In the genomic region with DNA sequence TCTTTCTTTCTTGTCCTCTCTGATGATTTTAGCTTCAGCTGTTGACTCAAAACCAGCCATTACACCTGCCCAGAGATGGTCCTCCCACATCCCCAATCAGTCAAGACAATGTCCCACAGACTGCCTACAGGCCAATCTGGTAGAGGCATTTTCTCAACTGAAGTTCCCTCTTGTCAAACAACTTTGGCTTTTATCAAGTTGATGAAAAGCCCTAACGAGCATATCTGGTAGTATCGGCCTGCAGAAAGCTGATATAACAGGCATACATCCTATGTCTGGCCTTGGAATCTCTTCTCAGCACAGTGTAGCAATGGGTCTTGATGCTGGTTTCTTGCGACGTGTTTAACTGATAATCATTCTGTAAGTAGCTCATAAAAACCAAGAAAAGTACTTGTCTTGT, we compare ENCODE assay signal across 19 mouse cellular contexts. TPM values are rescaled to one million over a fixed set of nuclear protein-coding genes. Genes with fewer than 3 reads are reported as not detected.
DNase-seq lines count a peak whose midpoint lies in the region; ATAC-seq and TF ChIP-seq lines count a peak whose summit lies in the region.
"Had no signal": no experiment of that assay in that cellular context is flagged by ENCODE, and none has a peak within 500 bp of the region (broad histone marks: within the 10 kb centered on the region; RNA-seq: fewer than 3 reads in every experiment).

No protein-coding gene starts in this region.

- TF ChIP-seq CTCF in G1E (IDR thresholded peaks at IDR 0.05; ENCODE audit: low read depth, low read length) = no peak
- TF ChIP-seq CTCF in liver, embryonic 14.5 days (IDR thresholded peaks at IDR 0.05; ENCODE audit: low read depth) = no peak

- peaks cover 18% of the 10 kb centered on the region for H3K27me3 ChIP-seq in G1E (ENCODE audit: insufficient read depth, low read length)
- H3K27me3 ChIP-seq in liver, embryonic 14.5 days (ENCODE audit: control insufficient read depth, insufficient read depth, low read length) = no peaks in the 10 kb centered on the region
- no peaks in the 10 kb centered on the region for H3K27me3 ChIP-seq in hindbrain, embryonic 11.5 days (ENCODE audit: control insufficient read depth, insufficient read depth, low read length)
- H3K27me3 ChIP-seq: forebrain, embryonic 13.5 days; heart, embryonic 12.5 days; hindbrain, embryonic 12.5 days had no signal

- no peak overlapping the region; the same call in 1 of the 2 replicates for H3K27ac ChIP-seq in liver, embryonic 14.5 days
- H3K27ac ChIP-seq in hindbrain, embryonic 11.5 days (ENCODE audit: low read depth, low read length) = no peak overlapping the region
- H3K27ac ChIP-seq: embryonic facial prominence, embryonic 10.5 days; forebrain, embryonic 13.5 days; heart, adult 2 months; hindbrain, embryonic 12.5 days had no signal

- H3K9me3 ChIP-seq in G1E (replicated peaks) = no peaks in the 10 kb centered on the region
- no peaks in the 10 kb centered on the region for H3K9me3 ChIP-seq in liver, embryonic 14.5 days (ENCODE audit: control insufficient read depth, low read length)
- H3K9me3 ChIP-seq in hindbrain, embryonic 11.5 days (ENCODE audit: control insufficient read depth, low read length) = no peaks in the 10 kb centered on the region
- H3K9me3 ChIP-seq: embryonic facial prominence, embryonic 10.5 days; forebrain, embryonic 13.5 days; heart, embryonic 12.5 days; hindbrain, embryonic 12.5 days had no signal

- no peaks in the 10 kb centered on the region for H3K36me3 ChIP-seq in G1E (replicated peaks)
- no peaks in the 10 kb centered on the region for H3K36me3 ChIP-seq in liver, embryonic 14.5 days (replicated peaks; ENCODE audit: control insufficient read depth, insufficient read depth, low read depth)
- no peaks in the 10 kb centered on the region for H3K36me3 ChIP-seq in hindbrain, embryonic 11.5 days (ENCODE audit: control insufficient read depth, insufficient read depth, low read length)
- H3K36me3 ChIP-seq: embryonic facial prominence, embryonic 10.5 days; heart, embryonic 12.5 days; hindbrain, embryonic 12.5 days had no signal

- H3K4me2 ChIP-seq in liver, embryonic 14.5 days (ENCODE audit: low read depth) = no peak overlapping the region
- no peak overlapping the region for H3K4me2 ChIP-seq in hindbrain, embryonic 11.5 days (replicated peaks; ENCODE audit: low read depth, low read length)
- H3K4me2 ChIP-seq: forebrain, embryonic 13.5 days; heart, embryonic 12.5 days; hindbrain, embryonic 12.5 days had no signal

- TF ChIP-seq EP300 in liver, embryonic 14.5 days (IDR thresholded peaks at IDR 0.05; ENCODE audit: low read depth) = peak; percentile 80

- no peak overlapping the region for H3K9ac ChIP-seq in liver, embryonic 14.5 days (replicated peaks)
- no peak overlapping the region for H3K9ac ChIP-seq in hindbrain, embryonic 11.5 days (ENCODE audit: low read depth, low read length)
- H3K9ac ChIP-seq: forebrain, embryonic 13.5 days; forebrain, postnatal 0 days; heart, embryonic 12.5 days; hindbrain, embryonic 12.5 days had no signal

- DNase-seq in G1E (ENCODE audit: low spot score) = no peak
- DNase-seq in c-Kit-positive CD71-positive TER-119-negative erythroid progenitor cells, embryonic 14.5 days (ENCODE audit: low read depth) = peak; percentile 33
- DNase-seq in liver, embryonic 14.5 days (ENCODE audit: low read depth in 3 of 3, low spot score in 3 of 3) = peak in 1 of 3 experiments; percentile 28
- DNase-seq in retina, postnatal 1 day = no peak
- DNase-seq in hindbrain, embryonic 11.5 days (ENCODE audit: low spot score) = no peak
- no peak for DNase-seq in right cerebral cortex, postnatal 36 days (ENCODE audit: low spot score in 2 of 2)
- DNase-seq: adrenal gland, postnatal 10 days; cerebellum, adult 18-20 months; cerebellum, adult 9-11 months; cerebellum, postnatal 36 days; forebrain, postnatal 0 days; gastrocnemius, postnatal 14 days; heart, adult 2 months had no signal

- H3K4me3 ChIP-seq in G1E (ENCODE audit: low read depth, low read length) = no peak overlapping the region
- H3K4me3 ChIP-seq in liver, embryonic 14.5 days (ENCODE audit: insufficient read depth in 1 of 2, low read depth in 2 of 2, low read length in 2 of 2) = no peak overlapping the region
- H3K4me3 ChIP-seq in hindbrain, embryonic 11.5 days (ENCODE audit: low read depth, low read length) = no peak overlapping the region
- H3K4me3 ChIP-seq: embryonic facial prominence, embryonic 10.5 days; forebrain, embryonic 13.5 days; heart, adult 2 months; heart, embryonic 12.5 days; hindbrain, embryonic 12.5 days had no signal

- peak; percentile 69 for ATAC-seq in G1E (ENCODE audit: extremely low read depth, insufficient number of reproducible peaks, low FRiP score, poor library complexity, severe bottlenecking)
- peak; percentile 83 for ATAC-seq in liver, embryonic 14.5 days (ENCODE audit: insufficient read depth)
- ATAC-seq in megakaryocyte progenitor cell, adult 5-6 weeks (replicated peaks; ENCODE audit: poor library complexity) = peak; percentile 61
- no peak for ATAC-seq in hindbrain, embryonic 11.5 days (ENCODE audit: low FRiP score)
- ATAC-seq: forebrain, embryonic 13.5 days; forebrain, postnatal 0 days; hindbrain, embryonic 16.5 days had no signal

- H3K4me1 ChIP-seq in G1E (ENCODE audit: insufficient read depth, low read depth, low read length) = peaks cover 3% of the 10 kb centered on the region; the same call in 1 of the 2 replicates
- peaks cover 9 to 28% of the 10 kb centered on the region in 2 experiments for H3K4me1 ChIP-seq in liver, embryonic 14.5 days (replicated peaks; ENCODE audit: control insufficient read depth in 2 of 2, insufficient read depth in 2 of 2, low read length in 1 of 2)
- H3K4me1 ChIP-seq in hindbrain, embryonic 11.5 days (replicated peaks; ENCODE audit: control insufficient read depth, insufficient read depth, low read length) = 0 out of 2 replicates have a peak, but pooled peaks cover 2% of the 10 kb centered on the region
- H3K4me1 ChIP-seq: forebrain, embryonic 13.5 days had no signal

- 17% methylated on average over 4 of the region's 4 CpGs for WGBS in liver, embryonic 14.5 days (ENCODE audit: insufficient replicate concordance)
- 89% methylated on average over 4 of the region's 4 CpGs for WGBS in hindbrain, embryonic 11.5 days

RNA-seq across cellular contexts. Expression of gene Cmbl, which starts 8.1 kb away (rescaled TPM):
- total RNA-seq in G1E (2014; fragmentation: Nextera tagmentation) = not detected in 2 replicates
- total RNA-seq in G1E (2017) = not detected in 2 replicates
- polyA plus RNA-seq in G1E (2012) = not detected in 2 replicates
- polyA plus RNA-seq in liver, embryonic 14.5 days (2012; rRNA removed) = 5.1 and 5.5 TPM in 2 replicates
- polyA plus RNA-seq in liver, embryonic 14.5 days (2014; fragmentation: Nextera tagmentation; extraction: Ambion mirVana) = 5.0 and 6.8 TPM in 2 replicates
- not detected in 2 replicates for total RNA-seq in megakaryocyte progenitor cell, adult 5-6 weeks (2015)
- not detected in 2 replicates for total RNA-seq in megakaryocyte progenitor cell, adult 5-6 weeks (2017)
- 0.64 and 1.3 TPM in 2 replicates for polyA plus RNA-seq in hindbrain, embryonic 11.5 days (2014; fragmentation: Nextera tagmentation; extraction: Ambion mirVana)

RNA-seq across cellular contexts. Expression of gene Cct5, which starts 28.3 kb away (rescaled TPM):
- 548 and 555 TPM in 2 replicates for total RNA-seq in G1E (2014; fragmentation: Nextera tagmentation)
- 481 and 497 TPM in 2 replicates for total RNA-seq in G1E (2017)
- polyA plus RNA-seq in G1E (2012) = 44.6 and 46.6 TPM in 2 replicates
- polyA plus RNA-seq in liver, embryonic 14.5 days (2012; rRNA removed) = 101 and 167 TPM in 2 replicates
- 341 and 347 TPM in 2 replicates for polyA plus RNA-seq in liver, embryonic 14.5 days (2014; fragmentation: Nextera tagmentation; extraction: Ambion mirVana)
- total RNA-seq in megakaryocyte progenitor cell, adult 5-6 weeks (2015) = 536 and 576 TPM in 2 replicates
- 522 and 555 TPM in 2 replicates for total RNA-seq in megakaryocyte progenitor cell, adult 5-6 weeks (2017)
- polyA plus RNA-seq in hindbrain, embryonic 11.5 days (2014; fragmentation: Nextera tagmentation; extraction: Ambion mirVana) = 721 and 746 TPM in 2 replicates

RNA-seq across cellular contexts. Expression of gene Fam173b, which starts 28.4 kb away (rescaled TPM):
- 6.8 and 12.8 TPM in 2 replicates for total RNA-seq in G1E (2014; fragmentation: Nextera tagmentation)
- total RNA-seq in G1E (2017) = 6.6 and 11.3 TPM in 2 replicates
- 2.8 and 3.1 TPM in 2 replicates for polyA plus RNA-seq in G1E (2012)
- 4.8 and 6.7 TPM in 2 replicates for polyA plus RNA-seq in liver, embryonic 14.5 days (2012; rRNA removed)
- 7.9 and 9.0 TPM in 2 replicates for polyA plus RNA-seq in liver, embryonic 14.5 days (2014; fragmentation: Nextera tagmentation; extraction: Ambion mirVana)
- total RNA-seq in megakaryocyte progenitor cell, adult 5-6 weeks (2015) = 8.4 and 10.7 TPM in 2 replicates
- 7.7 and 11.7 TPM in 2 replicates for total RNA-seq in megakaryocyte progenitor cell, adult 5-6 weeks (2017)
- polyA plus RNA-seq in hindbrain, embryonic 11.5 days (2014; fragmentation: Nextera tagmentation; extraction: Ambion mirVana) = 14.7 and 15.6 TPM in 2 replicates

RNA-seq across cellular contexts. Expression of gene March6, which starts 42.4 kb away (rescaled TPM):
- 58.9 and 64.9 TPM in 2 replicates for total RNA-seq in G1E (2014; fragmentation: Nextera tagmentation)
- total RNA-seq in G1E (2017) = 39.7 and 44.3 TPM in 2 replicates
- 61.1 and 76.3 TPM in 2 replicates for polyA plus RNA-seq in G1E (2012)
- 6.9 and 9.0 TPM in 2 replicates for polyA plus RNA-seq in liver, embryonic 14.5 days (2012; rRNA removed)
- polyA plus RNA-seq in liver, embryonic 14.5 days (2014; fragmentation: Nextera tagmentation; extraction: Ambion mirVana) = 12.7 and 15.3 TPM in 2 replicates
- total RNA-seq in megakaryocyte progenitor cell, adult 5-6 weeks (2015) = 39.3 and 42.5 TPM in 2 replicates
- total RNA-seq in megakaryocyte progenitor cell, adult 5-6 weeks (2017) = 28.8 and 38.8 TPM in 2 replicates
- 46.3 and 49.2 TPM in 2 replicates for polyA plus RNA-seq in hindbrain, embryonic 11.5 days (2014; fragmentation: Nextera tagmentation; extraction: Ambion mirVana)
